Mouse (Mus musculus) B cell, adult 2 months (primary cell): ENCODE measurements around the gene Map2k3.

Experiments used
- DNase-seq, 2 experiments: peaks; one replicate each; pipeline ENCODE4 v3.0.0; 2022

Gene Map2k3

DNA sequence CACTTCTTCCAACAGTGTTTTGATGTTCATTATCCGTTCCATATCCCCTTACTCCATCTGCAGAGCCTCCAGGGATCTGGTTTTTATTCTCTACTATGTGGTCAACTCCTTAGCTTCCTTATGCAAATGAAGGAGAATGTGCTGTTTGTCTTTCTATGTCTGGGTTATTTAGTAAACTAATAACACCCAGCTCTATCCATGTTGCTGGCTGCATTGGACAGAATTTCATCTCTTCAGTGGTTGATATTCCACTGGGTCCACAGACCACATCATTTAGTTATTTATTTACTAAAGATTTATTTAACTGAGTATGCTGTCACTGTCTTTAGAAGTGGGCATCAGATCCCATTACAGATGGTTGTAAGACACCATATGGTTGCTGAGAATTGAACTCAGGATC, 29.3 kb downstream of the Map2k3 start:
- DNase-seq, result no peak

- no peak for DNase-seq
Measured at GRCm38 (mm10) chr11:60962709-60963108, 30.9 kb downstream of the Map2k3 start.

- DNase-seq, result no peak
Measured at GRCm38 (mm10) chr11:60966974-60967373, 35.1 kb downstream of the Map2k3 start.

DNA sequence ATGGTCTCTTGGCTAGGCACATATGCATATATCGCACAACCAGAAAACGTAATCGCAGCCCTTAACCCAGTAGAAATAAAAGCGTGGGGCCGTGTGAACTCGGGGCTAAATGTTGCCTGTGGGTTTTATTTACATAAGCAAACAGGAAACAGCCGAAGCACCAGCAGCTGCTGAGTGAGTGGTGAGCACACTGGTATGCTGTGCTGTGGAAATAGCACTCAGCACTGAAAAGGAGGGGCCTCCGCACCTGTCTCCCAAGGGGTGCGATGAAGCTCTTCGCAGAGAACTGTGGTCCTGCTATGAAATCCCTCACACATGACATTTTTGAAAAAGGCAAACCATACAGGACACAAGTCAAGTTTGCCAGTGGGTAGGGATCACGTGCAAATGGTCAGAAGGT, 43.3 kb downstream of the Map2k3 start:
- no peak for DNase-seq

- DNase-seq, result no peak
Measured at GRCm38 (mm10) chr11:60976234-60976633, 44.4 kb downstream of the Map2k3 start.

GRCm38 (mm10) chr11:60976742-60977141, 44.9 kb downstream of the Map2k3 start:
- DNase-seq, result peak; percentile 22 to 38

- no peak for DNase-seq
Measured at GRCm38 (mm10) chr11:60977153-60977552, 45.3 kb downstream of the Map2k3 start.

DNA sequence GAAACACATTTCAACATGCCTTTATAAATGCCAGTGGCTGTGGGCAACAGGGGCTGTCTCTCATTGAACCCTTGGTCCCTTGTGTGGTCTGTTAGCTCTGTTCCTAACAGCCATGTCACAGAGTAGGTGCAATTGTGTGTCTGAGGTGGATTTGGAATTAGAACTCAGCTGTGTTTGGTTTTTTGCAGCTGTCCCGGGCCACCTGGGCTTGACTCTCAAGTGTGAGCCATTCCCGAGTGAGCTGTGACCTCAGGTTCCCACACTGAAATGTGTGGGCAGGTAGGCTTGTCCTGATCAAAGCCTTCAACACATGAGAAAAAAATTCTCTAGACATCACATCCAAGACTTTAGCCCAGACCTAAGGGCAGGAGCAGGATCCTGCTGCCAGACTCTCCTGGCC, 46.8 kb downstream of the Map2k3 start:
- no peak for DNase-seq

GRCm38 (mm10) chr11:60979788-60980187, 48.0 kb downstream of the Map2k3 start:
- DNase-seq, result no peak

DNA sequence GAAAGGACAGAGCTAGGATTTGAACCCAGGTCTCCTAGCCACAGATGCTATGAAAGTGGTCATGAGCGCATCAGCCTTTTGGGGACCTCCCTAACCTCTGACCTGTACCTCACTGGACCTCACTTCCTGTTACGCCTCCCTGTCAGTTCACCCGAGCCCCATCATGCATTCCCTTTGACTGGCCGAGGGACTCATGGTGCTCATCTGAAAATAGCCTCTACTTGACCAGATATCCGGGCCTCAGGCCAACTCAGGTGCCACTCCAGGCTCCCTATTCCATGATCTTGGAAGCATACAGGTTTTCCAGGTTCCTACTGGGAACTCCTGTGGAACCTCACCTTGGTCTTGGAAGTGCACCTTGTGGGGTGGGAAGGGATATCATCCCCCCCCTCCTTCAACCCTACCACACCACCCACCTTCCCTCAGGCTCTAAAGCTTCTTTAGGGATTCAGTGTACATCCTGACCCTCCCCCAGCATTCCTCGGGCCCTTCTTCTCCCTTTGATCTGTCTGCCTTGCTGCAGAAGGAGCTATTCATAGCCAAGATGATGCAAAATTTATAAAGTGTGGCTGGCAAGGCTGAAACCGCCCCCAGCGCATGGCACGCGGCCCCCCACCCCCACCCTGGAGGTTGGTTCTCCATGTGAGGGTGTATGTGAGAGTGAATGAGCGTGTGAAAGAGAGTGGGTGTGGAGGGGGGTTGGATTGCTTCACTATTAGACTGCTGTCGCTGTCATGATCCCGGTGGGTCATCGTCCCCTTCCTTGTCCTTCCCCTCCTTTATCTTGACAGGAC, 50.1 kb downstream of the Map2k3 start:
- no peak for DNase-seq

- no peak for DNase-seq
Measured at GRCm38 (mm10) chr11:60984912-60985558, 53.2 kb downstream of the Map2k3 start.

GRCm38 (mm10) chr11:60990428-60990827, 58.6 kb downstream of the Map2k3 start:
- no peak for DNase-seq
